Mouse (Mus musculus): ENCODE results near the gene Reln.

Gene Reln

DNA sequence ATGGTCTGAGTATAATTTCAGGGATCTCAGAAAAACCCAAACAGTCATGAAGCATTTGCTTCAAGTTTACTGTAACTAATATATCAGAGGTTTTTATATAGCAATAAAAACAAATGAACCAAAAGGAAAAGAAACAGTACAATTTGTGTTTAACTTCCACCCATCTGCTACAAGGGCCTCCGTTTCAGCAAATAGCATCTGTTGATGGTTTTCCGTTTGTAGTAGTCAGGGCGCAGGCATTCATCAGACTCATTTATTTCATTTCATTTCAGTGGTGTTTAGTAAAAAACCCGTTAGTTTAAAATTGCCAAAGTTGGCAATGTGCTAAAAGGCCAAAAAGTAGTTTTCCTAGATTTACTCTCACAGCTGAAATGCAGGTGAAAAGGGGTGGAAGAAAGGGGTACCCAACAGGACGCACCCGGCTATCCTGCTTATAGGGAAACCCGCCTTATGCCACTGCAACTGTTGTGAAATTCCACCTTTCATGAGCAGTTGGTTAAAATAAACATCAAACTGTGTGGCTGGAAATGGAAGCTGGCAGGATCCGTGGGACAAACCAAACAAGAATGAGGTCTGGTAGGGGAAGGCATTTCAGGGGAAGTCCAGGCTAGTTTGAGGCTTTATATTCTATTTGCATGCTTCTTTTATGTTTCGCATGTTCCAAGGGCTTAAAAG, 237.6 kb downstream of the Reln start:
- DNase-seq, result no peak

GRCm38 (mm10) chr5:22094984-22095383, 249.5 kb downstream of the Reln start:
- no peak for DNase-seq

DNA sequence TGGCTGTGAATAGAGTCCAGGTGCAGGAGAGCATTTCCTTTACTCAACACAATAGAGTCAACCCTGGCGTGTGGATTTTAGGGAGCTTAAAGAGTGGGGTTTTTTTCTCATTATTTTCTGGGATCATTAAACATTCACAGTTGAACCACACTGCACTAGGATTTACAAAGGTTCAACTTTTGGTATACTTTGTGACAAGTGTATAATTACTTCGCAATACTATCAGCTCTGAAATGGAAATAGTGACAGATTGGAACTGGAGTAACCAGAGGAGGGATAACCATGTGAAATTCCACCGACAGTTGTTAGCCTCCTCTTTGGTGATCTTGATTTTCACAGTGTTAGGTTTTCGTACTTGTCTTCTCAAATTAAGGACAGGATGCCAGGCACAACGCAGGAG, 250.5 kb downstream of the Reln start:
- DNase-seq, result no peak

GRCm38 (mm10) chr5:22093157-22093865, 251.2 kb downstream of the Reln start:
- DNase-seq, result no peak

- DNase-seq, result no peak
These were observed 264.0 kb downstream of the Reln start for GRCm38 (mm10) chr5:22080468-22080986.

DNA sequence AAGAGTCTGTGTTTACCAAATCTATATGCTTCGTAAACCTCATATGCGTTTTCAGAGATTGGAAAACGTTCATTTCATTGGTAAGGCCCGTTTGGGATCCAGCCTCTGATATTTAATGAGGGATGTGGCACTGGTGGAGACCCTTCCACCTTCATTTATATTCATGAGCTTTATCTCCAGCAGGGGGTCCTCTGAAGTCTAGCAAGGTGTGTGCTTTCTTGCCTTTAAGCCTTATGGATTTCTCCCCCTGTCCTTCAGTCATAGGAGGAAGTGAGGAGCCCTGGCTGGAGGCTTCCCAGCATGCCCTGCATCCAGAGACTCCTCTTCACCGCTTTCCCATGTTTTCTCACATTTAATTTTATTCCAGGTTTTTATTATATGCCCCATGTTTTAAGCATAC, 269.5 kb downstream of the Reln start:
- DNase-seq, result no peak

DNA sequence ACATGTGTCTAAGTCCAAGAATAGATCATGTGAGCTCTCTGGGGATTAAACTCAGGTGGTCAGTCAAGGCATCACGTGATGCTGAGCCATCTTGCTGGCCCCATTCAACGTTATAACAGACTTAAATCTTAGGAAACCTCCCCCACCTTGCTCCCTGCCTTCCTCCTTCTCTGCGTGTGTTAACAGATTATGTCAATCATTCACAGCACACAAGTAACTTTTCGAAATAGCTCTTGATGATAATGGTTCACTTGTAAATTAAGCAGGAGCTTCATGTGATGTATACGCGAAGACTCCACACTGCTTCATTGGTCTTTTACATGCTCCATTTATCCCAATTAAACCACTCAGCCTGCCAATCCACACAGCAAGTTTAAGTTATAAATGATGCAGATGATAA, 271.9 kb downstream of the Reln start:
- no peak for DNase-seq

DNA sequence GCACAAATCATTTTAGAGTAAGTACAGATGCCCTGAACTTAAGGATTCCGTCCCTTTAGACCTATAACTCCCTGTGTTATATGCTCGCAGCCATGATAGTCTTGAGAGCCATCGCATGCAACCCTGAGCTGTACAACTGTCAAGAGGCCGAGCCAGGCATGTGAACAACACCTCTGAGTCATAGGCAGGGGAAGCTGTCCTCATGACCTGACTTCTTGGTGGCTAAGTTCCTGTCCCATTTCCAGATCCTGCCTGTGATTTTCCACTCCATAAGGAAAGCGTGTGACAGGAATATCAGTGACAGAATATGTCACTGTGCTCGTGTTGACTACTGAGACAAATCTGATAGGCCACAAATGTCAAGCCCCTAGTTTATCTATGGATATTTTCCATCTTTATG, 285.3 kb downstream of the Reln start:
- DNase-seq, result no peak

DNA sequence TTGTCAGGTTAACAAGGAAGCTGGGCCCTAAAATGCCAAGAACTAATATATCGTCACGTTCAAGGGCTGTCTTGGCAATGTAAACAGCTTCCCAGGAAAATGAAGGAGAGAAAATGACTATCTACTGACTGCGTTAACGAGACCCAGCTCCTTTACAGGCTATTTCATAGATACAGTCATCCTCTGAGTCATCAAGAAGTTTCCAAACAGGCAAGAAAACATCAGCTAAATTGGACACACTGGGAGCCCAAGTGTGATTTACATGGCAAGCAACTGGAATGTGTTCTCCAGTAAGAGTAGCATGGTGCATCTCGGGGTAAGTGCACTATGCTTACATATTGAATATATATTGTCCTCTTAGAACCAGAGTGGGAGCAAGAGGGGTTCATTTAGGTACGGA, 302.7 kb downstream of the Reln start:
- DNase-seq, result no peak

DNA sequence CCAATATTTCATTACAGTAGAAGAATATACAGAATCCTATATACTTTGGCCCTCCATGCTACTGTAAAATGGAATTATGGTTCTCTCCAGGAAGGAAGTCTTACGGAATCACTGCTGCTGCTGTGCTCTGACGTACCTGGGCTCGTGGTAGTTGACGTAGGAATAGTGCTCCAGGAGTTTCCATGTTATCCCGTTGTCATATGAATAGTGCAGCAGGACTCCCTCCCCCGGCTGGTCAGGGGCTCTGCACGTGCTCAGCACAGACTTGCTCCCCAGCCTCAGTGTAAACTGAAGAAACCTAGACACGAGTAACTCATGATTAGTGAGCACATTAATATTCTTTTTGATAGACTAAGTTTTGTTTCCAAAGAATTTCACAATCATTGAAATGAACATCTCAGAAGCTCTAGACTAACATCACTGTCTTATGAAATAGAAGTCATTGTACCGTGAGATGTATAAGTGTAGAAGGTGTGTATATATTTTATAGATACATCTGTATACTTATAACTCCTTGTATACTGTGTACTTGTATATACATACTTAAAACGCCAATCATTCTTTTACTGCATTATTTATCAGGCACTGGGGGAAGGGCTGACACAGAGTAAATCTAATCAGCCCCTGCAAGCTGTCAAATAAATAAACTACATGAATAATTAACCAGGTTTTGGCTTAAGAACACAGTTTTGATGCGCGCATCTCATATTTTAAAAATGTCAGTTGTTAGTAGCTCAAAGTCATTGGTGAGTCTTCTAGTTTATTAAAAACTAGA, 304.9 kb downstream of the Reln start:
- no peak for DNase-seq

DNA sequence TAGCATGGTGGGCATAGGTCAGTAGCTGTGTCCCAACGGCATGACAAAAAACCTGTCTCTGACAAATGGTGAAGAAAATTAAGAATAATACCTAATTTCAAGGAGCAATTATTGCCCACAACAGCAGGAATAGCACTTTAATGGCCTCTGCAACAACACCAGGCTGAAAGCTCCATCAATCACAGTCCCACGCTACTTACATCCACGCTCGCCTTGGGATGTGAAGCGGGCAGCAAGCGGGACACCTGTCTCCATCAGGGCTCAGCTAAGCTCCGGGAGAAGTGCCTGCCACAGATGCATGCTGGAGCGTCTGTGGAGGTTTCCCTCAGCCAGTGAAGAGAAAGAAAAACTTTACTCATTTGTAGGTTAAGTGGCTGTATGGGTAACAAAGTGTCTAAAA, 309.3 kb downstream of the Reln start:
- DNase-seq, result no peak

- DNase-seq, result no peak
These were observed 311.5 kb downstream of the Reln start for GRCm38 (mm10) chr5:22033039-22033438.

GRCm38 (mm10) chr5:22031653-22032052, 312.8 kb downstream of the Reln start:
- no peak for DNase-seq

GRCm38 (mm10) chr5:22028379-22028778, 316.1 kb downstream of the Reln start:
- DNase-seq, result no peak

DNA sequence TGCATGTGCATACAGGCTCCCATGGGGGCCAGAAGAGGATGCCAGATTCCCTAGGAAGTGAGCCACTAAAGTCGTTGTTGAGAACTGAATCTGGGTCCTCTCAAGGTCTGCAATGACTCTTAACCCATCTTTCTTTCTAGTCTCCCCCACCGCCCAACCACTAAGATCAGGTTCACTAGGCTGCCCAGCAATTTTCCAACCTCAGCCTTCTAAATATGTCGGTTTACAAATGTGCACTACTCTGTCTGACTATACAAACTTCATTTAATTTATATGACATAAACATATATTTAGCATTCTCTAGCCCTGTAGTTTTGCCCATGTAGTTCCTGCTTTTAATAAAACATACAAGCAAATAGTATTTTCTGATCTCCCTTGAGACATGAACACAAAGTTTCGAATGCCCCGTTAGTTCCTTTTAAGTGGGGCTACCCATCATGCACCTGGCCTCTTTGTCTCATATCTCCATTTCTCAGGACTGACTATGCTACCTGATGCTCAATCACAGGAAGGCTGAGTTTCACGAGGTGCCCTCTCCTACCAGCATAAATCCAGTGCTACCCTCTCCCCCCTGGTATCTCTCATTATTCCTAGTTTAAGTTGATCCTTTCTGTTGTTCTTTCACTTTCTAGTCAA, 317.1 kb downstream of the Reln start:
- no peak for DNase-seq

DNA sequence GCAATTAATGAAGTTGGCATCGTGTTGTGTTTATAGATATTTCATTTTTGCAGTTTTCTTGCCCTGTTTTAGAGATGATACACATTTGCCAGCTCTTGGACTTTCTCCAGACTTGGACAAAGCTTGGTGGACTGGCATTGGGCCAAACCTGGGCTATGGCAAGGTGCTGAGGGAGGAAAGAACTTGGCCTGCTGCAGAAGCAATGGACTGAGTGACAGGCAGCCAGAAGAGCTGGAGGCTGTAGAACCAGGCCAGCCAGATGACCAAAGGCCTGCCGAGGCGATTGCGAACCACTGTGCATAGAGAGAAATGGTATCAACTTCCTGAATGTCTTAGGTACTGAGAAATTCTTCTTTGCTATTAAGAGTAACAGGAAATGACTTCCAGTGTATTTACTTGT, 318.8 kb downstream of the Reln start:
- no peak for DNase-seq

- DNase-seq, result no peak
These were observed 320.4 kb downstream of the Reln start for GRCm38 (mm10) chr5:22024108-22024507.

- no peak for DNase-seq
These were observed 326.6 kb downstream of the Reln start for GRCm38 (mm10) chr5:22017896-22018295.

- no peak for DNase-seq
These were observed 330.0 kb downstream of the Reln start for GRCm38 (mm10) chr5:22014459-22014858.

- no peak for DNase-seq
These were observed 335.4 kb downstream of the Reln start for GRCm38 (mm10) chr5:22009142-22009541.

DNA sequence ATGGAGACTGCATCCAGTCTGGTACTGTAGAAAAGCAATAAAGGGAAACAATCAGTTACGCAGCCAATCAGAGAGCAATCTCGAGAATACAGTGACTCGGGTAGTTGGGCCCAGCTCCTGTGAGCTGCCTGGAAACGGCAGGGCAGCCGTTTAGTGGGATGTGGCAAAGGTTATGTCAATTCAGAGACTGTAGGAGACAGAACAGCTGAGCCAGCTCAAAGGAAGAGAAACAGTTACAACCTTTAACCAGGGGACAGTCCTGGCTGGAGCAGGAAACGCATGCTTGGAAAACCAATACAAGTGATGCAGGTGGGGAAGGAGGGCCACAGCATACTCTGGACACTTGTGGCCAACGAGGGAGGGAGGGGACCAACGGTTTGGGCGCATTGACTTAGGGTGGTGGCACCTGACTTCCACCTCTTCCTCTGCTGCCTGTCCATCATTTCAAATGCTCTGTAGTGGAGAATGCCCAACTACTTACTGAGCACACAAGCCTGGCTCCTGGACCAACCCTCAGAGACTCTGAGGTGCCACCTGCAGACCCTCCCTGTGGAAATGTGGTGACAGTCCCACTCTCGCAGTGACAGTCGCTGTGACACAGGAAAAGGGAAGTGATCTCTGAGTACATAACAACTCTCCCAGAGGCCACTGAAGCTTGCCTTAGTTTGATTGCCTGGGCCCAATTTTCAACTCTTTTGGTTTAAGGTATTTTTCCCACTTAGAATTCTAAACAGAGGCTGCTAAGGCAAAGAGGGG, 337.0 kb downstream of the Reln start:
- DNase-seq, result no peak

DNA sequence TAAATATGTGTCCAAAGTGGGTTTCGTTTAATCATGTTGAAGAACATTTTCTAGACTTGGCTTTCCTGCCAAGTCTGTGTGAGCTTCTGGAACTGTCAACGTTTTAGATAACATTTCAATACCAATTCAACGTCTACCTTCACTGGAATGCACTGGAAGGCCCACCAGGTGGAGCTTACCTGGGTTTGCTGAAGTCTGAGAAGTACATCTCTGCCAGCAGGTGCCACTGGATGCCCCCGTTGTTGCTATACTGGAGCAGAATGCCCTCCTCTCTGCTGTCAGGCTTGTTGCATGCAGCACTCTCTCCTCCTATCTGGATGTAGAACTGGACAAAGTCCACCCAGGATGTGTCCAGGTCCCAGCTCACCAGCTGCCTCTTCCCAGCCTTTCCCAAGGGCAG, 340.6 kb downstream of the Reln start:
- no peak for DNase-seq

DNA sequence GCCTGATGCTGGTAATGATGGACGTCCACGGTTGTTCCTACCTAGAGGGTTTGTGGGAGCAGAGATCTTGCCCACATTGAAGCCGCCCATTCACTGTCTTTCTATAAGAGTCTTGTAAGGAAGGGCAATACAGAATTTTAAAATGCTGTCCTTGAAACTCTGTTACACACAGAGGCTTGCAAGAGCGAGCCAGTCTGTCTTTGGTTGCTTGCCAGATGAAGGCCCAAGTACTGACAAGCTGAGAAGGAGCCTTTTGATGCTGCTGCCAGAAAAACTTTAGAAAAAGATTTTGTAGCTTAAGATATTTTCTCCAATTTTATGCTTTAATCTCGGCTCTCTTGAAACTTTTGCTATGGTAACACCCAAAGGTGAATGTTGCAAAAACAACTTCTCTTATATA, 356.8 kb downstream of the Reln start:
- DNase-seq, result no peak
